Mouse (Mus musculus) NIH3T3 (cell line): ENCODE results near the gene Card19.
A peak's percentile ranks its signal among the peaks of the same experiment; 100 is the strongest.

ENCODE experiments used
- DNase-seq: peaks from one replicate; pipeline ENCODE4 v3.0.0-alpha.2; 2012; ENCODE audit warnings: low read depth

Gene Card19

DNA sequence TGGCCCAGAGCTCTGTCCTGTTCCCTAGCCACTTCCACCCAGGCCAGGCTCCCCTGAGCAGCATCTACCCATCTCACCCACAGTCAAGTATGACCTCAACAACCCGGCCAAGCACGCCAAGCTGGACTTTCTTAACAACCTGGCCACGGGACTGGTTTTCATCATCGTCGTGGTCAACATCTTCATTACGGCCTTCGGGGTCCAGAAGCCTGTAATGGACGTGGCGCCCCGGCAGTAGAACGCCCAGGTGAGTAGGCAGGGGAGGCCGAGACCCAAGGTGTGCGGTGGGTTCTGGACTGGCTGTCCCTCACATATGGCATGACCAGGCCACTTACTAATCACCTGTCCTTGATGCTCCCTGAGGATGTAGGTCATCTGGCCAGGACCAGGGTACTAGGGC, 21.0 kb downstream of the Card19 start:
- no peak for DNase-seq

- no peak for DNase-seq
Measured at GRCm38 (mm10) chr13:49193650-49194049, 22.2 kb downstream of the Card19 start.

DNA sequence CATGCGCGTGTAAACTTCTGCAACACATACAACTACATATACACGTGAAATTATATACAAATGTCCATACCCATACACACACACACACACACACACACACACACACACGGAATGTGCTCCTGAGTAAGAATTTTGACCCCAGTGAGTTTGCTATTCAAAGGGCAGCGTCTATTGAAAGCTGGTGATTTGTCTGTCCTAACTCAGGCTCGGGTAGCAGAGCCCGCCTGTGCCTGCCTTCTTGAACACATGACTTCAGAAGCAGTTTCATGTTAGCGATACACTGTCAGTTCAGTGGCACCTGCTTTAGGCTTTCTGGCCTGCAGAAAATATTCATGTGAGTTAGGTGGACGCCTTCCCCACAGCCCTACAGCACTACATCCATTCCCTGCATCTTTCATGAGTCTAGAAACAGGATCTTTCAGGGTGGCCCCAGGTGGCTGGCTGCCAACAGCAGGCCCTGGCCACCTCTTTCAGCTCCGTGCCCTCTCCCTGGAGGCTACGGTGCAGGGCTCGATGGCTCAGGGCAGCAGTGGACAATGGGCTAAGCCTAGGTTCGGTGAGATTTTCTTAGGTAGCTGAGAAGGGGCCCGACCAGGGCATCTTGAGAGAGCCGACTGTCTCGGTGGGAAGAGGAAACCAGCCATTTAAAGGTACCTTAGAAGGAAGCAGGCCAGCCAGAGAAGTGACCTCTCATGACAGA, 23.5 kb downstream of the Card19 start:
- DNase-seq, result no peak

DNA sequence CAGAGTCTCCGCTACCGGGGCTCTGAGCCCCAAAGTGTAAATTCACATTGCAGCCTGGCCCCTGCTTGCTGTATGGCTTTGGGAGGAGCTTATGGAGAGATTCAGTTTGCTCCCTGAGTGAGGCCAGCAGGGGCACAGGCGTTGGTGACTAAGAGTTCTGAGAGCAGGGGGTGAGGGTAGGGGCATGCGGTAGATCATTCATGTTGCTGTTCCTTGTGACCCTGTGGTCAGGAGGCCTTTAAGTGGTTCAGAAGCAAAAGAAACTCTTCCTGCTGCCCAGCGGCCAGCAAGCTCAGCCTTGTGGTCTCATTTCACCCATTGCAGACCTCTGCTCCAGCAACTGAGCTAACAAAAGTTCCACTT, 24.2 kb downstream of the Card19 start:
- DNase-seq, result peak; percentile 25

DNA sequence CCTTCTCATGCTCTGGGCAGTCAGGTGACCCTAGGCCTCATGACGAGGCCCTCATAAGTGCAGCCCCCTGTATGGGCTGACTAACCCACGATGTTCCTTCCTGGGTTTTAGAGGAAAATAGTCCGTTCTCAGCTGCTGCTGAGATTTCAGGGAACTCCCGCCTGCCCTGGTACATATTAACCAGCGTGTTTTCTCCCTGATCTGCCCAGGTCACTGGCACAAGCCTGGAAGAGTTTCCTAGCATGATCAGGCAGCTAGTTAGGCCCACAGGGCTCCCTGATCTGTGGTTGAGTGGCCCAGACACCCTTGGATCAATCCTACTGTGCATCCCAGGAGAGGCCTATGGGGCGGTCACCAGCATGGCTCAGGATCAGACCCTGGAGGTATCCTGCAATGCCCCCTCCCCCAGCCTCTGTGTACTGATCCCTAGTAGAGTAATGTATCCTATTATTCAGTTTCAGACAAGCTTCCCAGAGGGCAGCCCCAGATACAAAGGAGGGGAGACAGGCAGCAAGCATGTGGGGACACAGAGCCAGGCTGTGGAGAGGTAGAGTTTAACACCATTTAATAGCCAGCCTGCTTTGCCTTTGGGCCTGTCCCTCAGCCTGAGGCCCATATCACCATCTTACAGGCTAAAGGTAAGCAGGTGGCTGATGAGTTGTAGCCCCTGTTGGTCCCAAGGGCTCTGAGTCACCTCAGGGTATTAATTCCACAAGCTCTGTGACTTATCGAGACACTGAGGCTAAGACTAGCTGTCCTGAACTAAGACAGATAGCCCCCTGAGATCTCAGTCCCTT, 24.8 kb downstream of the Card19 start:
- no peak for DNase-seq

DNA sequence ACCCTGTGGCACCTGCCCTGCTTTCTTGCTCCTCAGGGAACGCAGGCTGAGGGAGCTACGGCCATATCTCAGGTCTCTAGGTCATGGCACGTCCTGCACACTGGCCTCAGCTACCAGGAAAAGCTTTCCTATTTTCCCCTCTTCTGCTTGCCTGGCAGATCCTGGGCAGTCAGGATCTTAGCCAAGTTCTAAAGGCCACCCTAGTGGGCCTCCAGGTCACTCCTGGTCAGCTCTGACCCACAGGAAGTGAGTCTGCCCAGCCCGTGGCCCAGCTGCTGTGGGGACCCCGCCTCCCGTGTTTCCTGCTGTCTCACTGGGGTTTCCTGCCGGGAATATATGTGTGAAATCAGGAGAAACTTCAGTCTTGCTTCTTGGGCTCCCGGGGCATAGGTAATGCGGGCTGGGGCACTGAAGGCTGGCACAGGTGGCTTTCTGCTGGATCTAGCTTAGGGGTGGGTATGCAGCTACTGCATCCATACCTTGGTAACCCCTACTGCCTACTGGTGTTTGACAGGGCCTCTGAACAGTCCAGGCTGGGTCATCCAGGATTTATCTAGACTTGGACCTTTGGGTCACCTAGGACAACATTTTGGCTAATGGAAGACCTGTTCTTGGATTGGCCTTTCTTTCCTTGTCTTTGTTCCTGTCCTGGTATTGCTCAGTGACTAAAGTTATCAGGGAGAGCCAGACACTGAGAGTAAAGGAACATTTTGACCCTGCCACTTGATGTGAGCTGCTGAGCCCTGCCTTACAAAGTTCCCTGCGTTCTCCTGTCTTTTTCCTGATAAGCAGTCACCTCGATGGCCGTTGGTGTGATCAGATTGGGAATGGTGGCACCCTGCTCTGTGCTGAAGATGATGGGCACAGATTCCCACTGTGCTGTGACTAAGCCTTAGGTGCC, 25.6 kb downstream of the Card19 start:
- no peak for DNase-seq

DNA sequence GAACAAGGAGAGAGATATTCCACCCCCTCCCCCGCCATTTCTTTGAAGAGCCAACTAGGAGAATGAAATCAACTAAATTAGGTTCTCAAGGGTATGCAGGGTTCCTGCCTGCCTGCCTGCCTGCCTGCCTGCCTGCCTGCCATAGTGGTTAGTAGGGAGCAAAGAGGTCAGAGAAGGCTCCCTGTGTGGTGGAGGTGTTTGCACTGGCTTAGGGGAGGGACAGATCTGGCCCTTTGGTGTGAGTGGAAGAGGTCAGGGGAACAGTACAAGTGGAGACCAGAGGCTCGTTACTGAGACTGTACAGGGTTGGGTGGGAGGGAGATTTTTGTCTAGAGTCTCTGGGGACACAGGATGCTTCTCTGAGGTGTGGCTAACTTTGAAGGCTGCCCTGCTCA, 26.9 kb downstream of the Card19 start:
- no peak for DNase-seq

DNA sequence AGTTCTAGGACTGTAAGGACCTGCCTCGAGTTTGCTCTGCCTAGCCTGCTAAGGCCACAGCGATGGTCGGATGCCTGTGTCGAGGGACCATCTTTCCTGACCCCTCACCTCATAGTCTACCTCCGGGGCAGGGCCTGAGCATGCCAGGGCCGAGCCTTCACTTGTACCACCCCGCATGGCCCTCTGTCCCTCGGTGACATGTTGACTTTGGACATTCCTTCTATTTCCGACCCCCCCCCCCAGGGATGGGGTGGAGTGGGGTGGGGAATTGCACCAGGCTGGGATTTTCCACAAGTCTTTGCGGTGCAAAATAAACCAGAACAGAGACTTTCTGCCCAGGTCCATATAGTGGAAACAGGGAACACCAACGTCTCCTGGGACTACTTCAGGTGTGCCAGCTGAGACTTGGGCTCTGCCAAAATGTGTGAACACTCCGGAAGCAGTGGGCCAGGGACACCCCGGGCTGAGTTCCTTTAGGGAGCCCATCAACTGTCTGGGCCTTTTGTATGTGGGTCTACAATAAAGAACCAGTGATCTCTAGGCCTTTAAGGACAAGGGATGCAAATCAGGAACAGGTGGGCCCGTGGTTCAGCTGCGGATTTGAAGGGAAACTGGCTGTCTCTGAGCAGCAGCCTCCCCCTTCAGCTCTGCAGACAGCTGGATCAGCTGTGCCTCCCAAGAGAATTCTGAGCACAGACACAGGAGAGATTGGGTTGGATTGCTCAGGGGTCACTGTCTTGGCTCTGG, 27.4 kb downstream of the Card19 start:
- DNase-seq, result no peak

- DNase-seq, result peak; percentile 91
Measured at GRCm38 (mm10) chr13:49187288-49188218, 28.3 kb downstream of the Card19 start, which contains the start of gene Ninj1. Gene Ninj1 (plus strand): TSS chr13:49187485.

- no peak for DNase-seq
Measured at GRCm38 (mm10) chr13:49186798-49187287, 29.0 kb downstream of the Card19 start.

DNA sequence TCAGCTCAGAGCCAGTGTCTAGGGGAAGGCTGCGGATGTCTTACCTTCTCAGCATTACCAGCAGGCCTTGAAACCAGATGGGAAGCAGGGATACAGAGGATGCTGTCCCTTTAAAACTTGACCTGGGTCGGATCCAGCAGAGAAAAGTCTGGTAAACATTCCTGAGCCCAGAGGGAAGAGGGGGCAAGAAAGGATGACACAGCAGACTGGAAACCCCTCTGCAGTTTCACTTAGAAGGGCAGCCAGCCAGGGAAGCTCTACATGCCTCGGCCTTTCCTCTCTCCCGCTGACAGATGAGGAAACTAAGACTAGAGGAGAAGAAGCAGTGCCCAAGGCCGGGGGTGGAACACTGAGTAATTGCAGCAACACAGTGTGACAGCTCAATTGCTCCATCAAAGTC, 32.2 kb downstream of the Card19 start:
- DNase-seq, result peak; percentile 52

DNA sequence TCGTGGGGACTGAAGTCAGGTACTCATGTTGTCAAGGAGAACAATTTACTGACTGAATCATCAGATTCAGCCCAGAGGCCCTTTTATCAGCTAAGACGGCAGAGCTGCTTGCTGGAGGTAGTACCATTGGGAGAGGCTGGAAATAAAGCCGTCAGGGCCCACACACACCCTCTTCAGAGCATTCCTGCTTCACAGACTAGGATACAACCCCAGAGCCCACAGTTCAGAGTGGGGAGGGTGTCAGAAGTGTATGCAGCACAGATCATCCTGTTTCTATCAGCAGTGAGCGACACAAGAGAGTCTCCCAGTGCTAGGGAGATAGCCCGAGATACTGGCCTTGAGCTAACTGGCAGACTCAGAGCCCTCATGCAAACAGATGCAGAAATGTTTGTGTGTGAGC, 32.7 kb downstream of the Card19 start:
- no peak for DNase-seq

DNA sequence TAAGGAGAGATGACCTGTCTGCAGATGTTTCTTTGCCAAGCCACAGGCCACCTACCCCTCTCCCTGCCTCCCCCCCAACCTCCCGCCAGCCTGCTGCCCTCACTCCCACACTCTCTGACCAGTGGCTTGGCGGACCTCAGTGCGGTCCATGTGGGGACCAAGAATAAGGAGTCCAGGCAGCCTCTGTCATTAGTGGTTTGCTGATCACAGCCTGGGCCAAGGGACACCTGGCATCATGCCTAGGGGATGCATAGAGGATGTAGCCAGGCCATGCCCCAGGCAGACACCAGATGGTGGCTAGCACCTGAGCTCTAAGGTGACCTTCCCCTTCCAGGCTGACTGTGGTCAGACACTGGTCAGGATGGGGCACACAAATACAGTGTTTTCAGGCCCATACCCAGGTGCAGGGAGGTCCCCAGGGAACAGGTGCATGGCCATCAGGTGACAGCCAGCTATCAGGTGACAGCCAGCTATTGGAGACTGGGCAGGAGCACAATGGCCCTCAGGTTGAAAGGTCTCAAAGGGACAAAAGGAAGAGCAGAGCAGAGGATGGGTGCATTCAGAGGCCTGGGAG, 34.3 kb downstream of the Card19 start:
- DNase-seq, result no peak

GRCm38 (mm10) chr13:49180691-49181090, 35.1 kb downstream of the Card19 start:
- no peak for DNase-seq

- no peak for DNase-seq
Measured at GRCm38 (mm10) chr13:49180274-49180673, 35.6 kb downstream of the Card19 start.

DNA sequence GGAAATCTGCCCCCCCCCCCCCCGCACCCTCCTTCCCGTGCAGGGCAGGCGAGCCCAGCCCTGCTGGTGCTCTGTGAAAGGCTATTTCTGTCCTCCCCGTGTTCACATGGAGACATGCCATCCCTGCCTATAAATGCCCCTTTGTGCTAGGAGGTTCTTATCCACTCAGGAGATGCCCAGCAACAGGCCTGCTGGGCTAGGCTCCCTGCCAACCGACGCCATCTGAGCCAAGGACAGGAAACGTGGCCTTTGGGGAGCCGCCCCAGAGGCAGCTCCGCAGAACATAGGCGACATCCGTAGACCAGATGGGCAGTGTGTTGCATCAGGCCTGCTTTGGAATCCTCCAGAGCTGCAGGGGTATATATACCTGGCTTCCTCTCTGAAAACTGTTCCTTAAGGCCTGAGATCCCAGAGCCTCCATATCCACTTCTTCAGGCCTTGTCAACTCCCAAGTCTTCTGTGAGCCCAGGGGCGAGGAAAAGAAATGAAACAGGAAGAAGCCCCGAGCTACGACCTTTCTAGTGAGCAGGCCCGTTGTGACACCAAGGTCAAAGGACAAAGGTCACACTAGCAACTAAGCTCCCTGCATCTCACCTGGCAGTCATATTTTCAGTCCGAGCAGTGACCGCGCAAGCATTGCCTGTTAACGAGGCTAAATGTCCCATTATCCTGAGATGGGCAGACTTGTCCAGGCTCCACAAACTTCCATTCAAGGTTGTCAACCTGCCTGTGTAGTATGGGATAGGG, 36.8 kb downstream of the Card19 start:
- no peak for DNase-seq

DNA sequence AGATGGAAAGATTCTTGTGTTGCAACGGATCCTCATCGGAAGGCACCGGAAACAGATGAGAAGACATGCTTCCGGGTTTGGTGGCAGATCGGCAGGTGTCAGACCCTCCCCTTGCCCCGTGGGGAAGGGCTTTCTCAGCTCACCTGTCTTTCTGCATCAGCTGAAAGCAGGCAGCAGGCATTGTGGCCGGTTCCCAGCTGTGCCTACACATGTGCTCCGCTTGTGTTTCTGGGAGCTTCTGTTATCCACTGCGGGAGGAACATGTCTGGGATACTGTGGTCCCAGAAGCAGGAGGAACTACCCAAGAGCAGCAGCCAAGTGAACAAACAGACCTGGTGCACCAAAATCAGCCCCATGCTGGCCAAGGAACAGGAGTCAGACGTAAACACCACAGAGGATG, 40.3 kb downstream of the Card19 start:
- DNase-seq, result no peak

DNA sequence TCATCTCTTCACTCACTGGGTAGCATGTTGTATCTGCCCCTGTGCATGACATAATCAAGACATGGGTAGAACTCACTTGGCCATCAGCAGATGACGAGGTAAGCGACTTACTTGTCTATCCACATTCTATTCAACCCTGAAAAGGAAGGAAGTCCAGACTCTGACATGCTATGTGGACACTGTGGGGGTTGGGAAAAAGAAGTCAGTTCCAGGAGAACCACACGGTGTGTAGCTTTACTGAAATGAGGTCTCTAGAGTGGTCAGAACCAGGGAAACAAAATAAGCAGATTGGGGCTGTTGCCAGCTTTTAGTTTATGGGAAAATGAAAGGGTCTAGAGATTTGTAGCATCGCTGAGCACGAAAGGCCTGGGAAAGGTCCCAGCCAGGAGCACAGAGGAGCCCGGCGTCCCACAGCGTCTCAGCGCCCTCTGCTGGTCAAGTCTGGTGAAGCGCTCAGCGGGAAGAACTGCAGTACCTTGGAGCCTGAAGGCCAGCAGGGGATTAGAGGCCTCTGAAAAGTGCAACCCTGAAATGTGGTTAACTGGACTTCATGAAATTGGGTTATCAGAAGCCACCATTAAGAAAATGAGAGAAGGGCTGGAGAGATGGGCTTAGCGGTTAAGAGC, 42.8 kb downstream of the Card19 start:
- DNase-seq, result peak; percentile 87

- DNase-seq, result no peak
Measured at GRCm38 (mm10) chr13:49172335-49172734, 43.5 kb downstream of the Card19 start.
